Mouse (Mus musculus) ES-Bruce4 (cell line): Measurements from ENCODE around the gene Inka2. TPM values are rescaled to one million over a fixed set of nuclear protein-coding genes. Genes with fewer than 3 reads are reported as not detected.

Source experiments
- H3K27ac ChIP-seq: 2 replicates; pipeline ENCODE4 v1.5.1; 2012; ENCODE audit warnings: low read length, inconsistent platforms; ENCODE audit not compliant: insufficient read depth
- H3K27me3 ChIP-seq: 2 replicates; pipeline ENCODE4 v1.6.1; 2012; ENCODE audit warnings: mild to moderate bottlenecking, low read length, inconsistent platforms; ENCODE audit not compliant: control insufficient read depth, poor library complexity, insufficient read depth, severe bottlenecking
- H3K36me3 ChIP-seq: 2 replicates; pipeline ENCODE4 v1.6.1; 2012; ENCODE audit warnings: inconsistent platforms, mild to moderate bottlenecking, low read length, moderate library complexity; ENCODE audit not compliant: control insufficient read depth, poor library complexity, insufficient read depth, severe bottlenecking
- H3K4me1 ChIP-seq: one replicate; pipeline ENCODE4 v1.8.1; 2011; ENCODE audit warnings: low read length; ENCODE audit not compliant: control insufficient read depth, insufficient read depth
- H3K4me3 ChIP-seq: 2 replicates; pipeline ENCODE4 v1.5.1; 2011; ENCODE audit warnings: low read depth, mild to moderate bottlenecking, low read length
- H3K9ac ChIP-seq: 2 replicates; pipeline ENCODE4 v1.6.1; 2012; ENCODE audit warnings: low read depth, mild to moderate bottlenecking, inconsistent platforms; ENCODE audit not compliant: poor library complexity, severe bottlenecking
- H3K9me3 ChIP-seq: replicated peaks from 2 replicates; pipeline ENCODE4 v1.6.1; 2012; ENCODE audit warnings: mild to moderate bottlenecking, low read length, inconsistent platforms; ENCODE audit not compliant: control insufficient read depth, poor library complexity, insufficient read depth, severe bottlenecking
- CTCF ChIP-seq: IDR thresholded peaks from one replicate; pipeline ENCODE4 v1.8.1; 2011; ENCODE audit warnings: low read depth, low read length
- EP300 ChIP-seq: IDR thresholded peaks from 2 replicates; pipeline ENCODE4 v1.6.1; 2011; ENCODE audit warnings: low read depth, low read length; ENCODE audit not compliant: insufficient read depth
- POLR2A ChIP-seq: IDR thresholded peaks from one replicate; pipeline ENCODE4 v1.8.1; 2011; ENCODE audit warnings: low read length; ENCODE audit not compliant: insufficient read depth
- polyA plus RNA-seq: library from polyadenylated mRNA; stranded (reverse); fragments of >200 nt; gene quantifications from 2 replicates; pipeline ENCODE4 v1.2.4, GENCODE M21; 2011; ENCODE audit warnings: low read depth; ENCODE audit not compliant: missing spikeins, insufficient read depth, insufficient read length

Gene Inka2
- polyA plus RNA-seq, 1 experiment, result 4.3 TPM

DNA sequence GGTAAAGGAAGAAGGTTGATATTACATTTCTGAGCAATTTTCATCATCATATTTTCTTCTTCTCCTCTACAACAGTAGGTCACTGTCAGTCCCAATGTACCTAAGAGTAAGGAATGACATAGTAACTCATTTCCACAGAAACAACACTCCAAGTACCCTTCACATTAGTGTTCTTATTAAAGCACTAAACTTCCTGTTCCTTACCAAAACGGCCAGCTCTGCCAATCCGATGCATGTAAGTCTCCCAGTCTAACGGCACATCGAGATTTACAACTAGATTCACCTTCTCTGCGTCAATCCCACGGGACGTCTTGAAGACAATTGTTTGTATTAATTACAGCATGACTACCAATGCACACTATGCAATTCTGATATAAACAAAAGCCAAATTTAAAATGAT is 24.1 kb upstream of the Inka2 start:
- no peak overlapping the region for H3K9ac ChIP-seq

GRCm38 (mm10) chr3:105686394-105687323 is 17.7 kb upstream of the Inka2 start:
- Histone ChIP-seq H3K4me1 (no peaks in the 10 kb centered on the region), H3K36me3 (peaks cover 22% of the 10 kb centered on the region), H3K9me3 (no peaks in the 10 kb centered on the region), H3K27ac (no peak overlapping the region), H3K27me3 (no peaks in the 10 kb centered on the region), H3K4me3 (peak overlapping the region; percentile 94), H3K9ac (peak overlapping the region; percentile 94)
- TF ChIP-seq POLR2A (no peak), EP300 (no peak), CTCF (no peak)

More for the DNA sequence above, 24.1 kb upstream of the Inka2 start:
- Histone ChIP-seq H3K4me3 (no peak overlapping the region), H3K27me3 (no peaks in the 10 kb centered on the region), H3K4me1 (no peaks in the 10 kb centered on the region), H3K9me3 (no peaks in the 10 kb centered on the region), H3K36me3 (peaks cover 50% of the 10 kb centered on the region), H3K27ac (no peak overlapping the region)
- TF ChIP-seq CTCF, result no peak
- TF ChIP-seq EP300, result no peak
- no peak for TF ChIP-seq POLR2A

DNA sequence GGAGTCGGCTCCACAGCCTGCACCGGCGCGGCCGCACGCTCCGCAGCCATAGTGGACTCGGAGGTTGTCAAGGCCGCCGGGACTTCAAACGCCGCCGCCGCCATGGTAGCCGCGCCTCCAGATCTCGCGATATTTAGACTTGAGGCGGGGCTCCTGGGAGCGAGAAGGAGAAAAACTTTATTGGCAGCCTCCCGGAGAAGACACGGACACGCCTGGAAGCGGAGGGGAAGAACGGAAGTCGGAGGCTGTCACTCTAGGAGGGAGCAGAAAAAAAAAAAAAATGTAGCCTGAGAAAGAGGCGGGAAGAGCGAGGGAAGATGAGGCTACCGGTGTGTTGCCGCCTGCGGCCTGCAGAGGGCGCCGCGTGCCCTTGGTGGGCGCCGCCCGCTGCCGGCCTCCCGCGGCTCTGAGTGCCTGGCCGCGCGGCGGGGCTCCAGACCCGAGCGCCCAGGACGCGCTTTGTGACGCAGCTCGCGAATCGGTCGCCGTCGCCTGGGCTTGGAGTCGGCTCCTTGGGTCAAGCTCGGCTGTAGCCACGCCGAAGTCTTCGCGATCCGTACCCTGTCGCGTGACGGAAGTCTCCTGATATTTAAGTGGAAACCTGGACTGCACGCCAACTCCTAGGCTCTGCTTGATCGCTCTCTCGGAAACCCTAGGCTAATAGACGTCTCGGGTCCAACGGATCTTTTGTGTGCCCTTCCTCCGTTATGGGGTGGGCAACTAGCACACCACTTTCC is 16.9 kb upstream of the Inka2 start, which contains the start of gene Ddx20:
Gene Ddx20, minus strand, starts transcription at position 251 of the 737 bp plus-strand sequence.
- Histone ChIP-seq H3K27ac (no peak within 1 kb of the TSS), H3K27me3 (no peaks in the 10 kb centered on the region), H3K4me1 (no peaks in the 10 kb centered on the region), H3K9ac (peak within 1 kb of the TSS; percentile 94), H3K36me3 (peaks cover 17% of the 10 kb centered on the region), H3K9me3 (no peaks in the 10 kb centered on the region), H3K4me3 (peak within 1 kb of the TSS; percentile 94)
- TF ChIP-seq CTCF (peak; percentile 71), POLR2A (no peak), EP300 (peak; percentile 60; the same call in 1 of the 2 replicates)

DNA sequence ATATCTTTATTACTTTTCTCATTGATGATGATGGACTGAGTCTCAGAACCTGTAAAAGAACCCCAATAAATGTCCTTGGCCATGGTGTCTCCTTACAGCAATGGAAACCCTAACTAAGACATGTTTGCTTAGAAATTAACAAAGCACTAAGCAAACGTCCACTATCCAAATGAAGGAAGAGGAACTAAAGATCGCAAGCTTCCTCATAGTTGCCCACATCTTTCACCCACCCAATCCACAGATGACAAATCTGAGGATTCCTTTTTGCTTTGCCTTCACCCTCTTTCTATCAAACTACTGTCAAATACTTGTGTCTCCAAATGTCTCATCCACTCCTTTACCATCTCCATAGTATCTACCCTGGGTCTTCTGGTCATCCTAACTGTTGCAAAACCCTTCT is 15.9 kb upstream of the Inka2 start:
- no peak for TF ChIP-seq EP300
- no peak for TF ChIP-seq POLR2A
- no peak for TF ChIP-seq CTCF
- H3K9me3 ChIP-seq, result no peaks in the 10 kb centered on the region
- no peaks in the 10 kb centered on the region for H3K27me3 ChIP-seq
- H3K36me3 ChIP-seq, result peaks cover 9% of the 10 kb centered on the region
- H3K9ac ChIP-seq, result peak overlapping the region; percentile 82; the same call in 1 of the 2 replicates
- H3K4me3 ChIP-seq, result no peak overlapping the region
- H3K27ac ChIP-seq, result no peak overlapping the region
- H3K4me1 ChIP-seq, result no peaks in the 10 kb centered on the region

GRCm38 (mm10) chr3:105693327-105694080 is 10.9 kb upstream of the Inka2 start:
- TF ChIP-seq EP300 (no peak), CTCF (no peak), POLR2A (no peak)
- Histone ChIP-seq H3K9ac (no peak overlapping the region), H3K4me3 (no peak overlapping the region), H3K36me3 (no peaks in the 10 kb centered on the region), H3K27ac (no peak overlapping the region), H3K27me3 (no peaks in the 10 kb centered on the region), H3K4me1 (no peaks in the 10 kb centered on the region), H3K9me3 (no peaks in the 10 kb centered on the region)
